Mouse (Mus musculus) lung, postnatal 0 days (tissue): Measurements from ENCODE around the gene Rin1.

Experiments used
- CTCF ChIP-seq: IDR thresholded peaks from 2 replicates; pipeline ENCODE4 v1.5.1; 2016; ENCODE audit warnings: antibody characterized with exemption, mild to moderate bottlenecking
- EP300 ChIP-seq: IDR thresholded peaks from 2 replicates; pipeline ENCODE4 v1.6.1; 2016; ENCODE audit warnings: antibody characterized with exemption, mild to moderate bottlenecking, control low read depth

GRCm38 (mm10) chr19:5082596-5082995, 32.3 kb downstream of the Rin1 start:
- TF ChIP-seq CTCF, result no peak
- TF ChIP-seq EP300, result no peak
